Mouse (Mus musculus) kidney, embryonic 14.5 days (tissue): ENCODE results near the gene Lefty2. TPM values are rescaled to one million over a fixed set of nuclear protein-coding genes. Genes with fewer than 3 reads are reported as not detected.

Source experiments
- ATAC-seq: fragments of 200-750 bp; cut with Nextera tagmentation; 2 replicates; pipeline ENCODE4 v1.8.0; 2017; ENCODE audit warnings: moderate number of reproducible peaks, mild to moderate bottlenecking, moderate TSS enrichment, moderate library complexity; ENCODE audit not compliant: low FRiP score, low TSS enrichment
- H3K27ac ChIP-seq: fragments of 300-500 bp; sonication (generic); 2 replicates; pipeline ENCODE4 v1.5.1; 2014; ENCODE audit warnings: low read depth, mild to moderate bottlenecking, low read length, moderate library complexity, mixed read lengths
- H3K27me3 ChIP-seq: fragments of 300-500 bp; sonication (generic); 2 replicates; pipeline ENCODE4 v1.6.1; 2014; ENCODE audit warnings: mild to moderate bottlenecking, low read length; ENCODE audit not compliant: control insufficient read depth, insufficient read depth
- H3K36me3 ChIP-seq: fragments of 300-500 bp; sonication (generic); 2 replicates; pipeline ENCODE4 v1.6.1; 2014; ENCODE audit warnings: low read length, mixed read lengths; ENCODE audit not compliant: control insufficient read depth, insufficient read depth
- H3K4me1 ChIP-seq: fragments of 300-500 bp; sonication (generic); 2 replicates; pipeline ENCODE4 v1.6.1; 2014; ENCODE audit warnings: low read length, mixed read lengths; ENCODE audit not compliant: control insufficient read depth, insufficient read depth
- H3K4me2 ChIP-seq: fragments of 300-500 bp; sonication (generic); replicated peaks from 2 replicates; pipeline ENCODE4 v1.6.1; 2014; ENCODE audit warnings: low read depth, mild to moderate bottlenecking, low read length
- H3K4me3 ChIP-seq: fragments of 300-500 bp; sonication (generic); 2 replicates; pipeline ENCODE4 v1.5.1; 2014; ENCODE audit warnings: mild to moderate bottlenecking, low read length
- H3K9ac ChIP-seq: fragments of 300-500 bp; sonication (generic); 2 replicates; pipeline ENCODE4 v1.6.1; 2014; ENCODE audit warnings: low read depth, mild to moderate bottlenecking, low read length, moderate library complexity
- H3K9me3 ChIP-seq: fragments of 300-500 bp; sonication (generic); 2 replicates; pipeline ENCODE4 v1.6.1; 2016; ENCODE audit warnings: low read length; ENCODE audit not compliant: control insufficient read depth
- WGBS: fragments of 180-500 bp; shearing (Covaris S2); extraction: QIAGEN DNeasy Blood & Tissue Kit; methylation state at CpG from one replicate; pipeline ENCODE4 v1.1.7; 2014; 5-methylcytosine and 5-hydroxymethylcytosine counted together
- polyA plus RNA-seq: library from polyadenylated mRNA; unstranded; fragments of >200 nt; fragmentation: Nextera tagmentation; extraction: Ambion mirVana; gene quantifications from 2 replicates; pipeline ENCODE4 v1.2.1, GENCODE M21; 2014

The Lefty2 gene
- polyA plus RNA-seq, 1 experiment from 2014 or later = not detected

DNA sequence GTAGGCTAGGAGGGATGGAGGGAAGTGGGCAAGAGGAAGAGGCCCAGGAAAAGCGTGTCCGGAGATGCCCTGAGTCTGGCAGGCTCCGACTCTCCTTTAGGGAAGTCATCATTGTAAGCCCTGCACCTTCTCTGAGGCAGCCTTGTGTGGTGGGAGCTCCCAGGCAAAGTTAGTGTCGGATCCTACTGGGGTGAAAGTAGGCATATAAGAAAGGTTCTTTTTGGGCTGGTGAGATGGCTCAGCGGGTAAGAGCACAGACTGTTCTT is 11.8 kb downstream of the Lefty2 start:
- peak overlapping the region; percentile 81; the same call in 1 of the 2 replicates for H3K27ac ChIP-seq
- H3K4me3 ChIP-seq = peak overlapping the region; percentile 96
- no peaks in the 10 kb centered on the region for H3K9me3 ChIP-seq
- H3K4me2 ChIP-seq = peak overlapping the region; percentile 81
- 7% methylated on average over 5 of the region's 5 CpGs for WGBS
- peaks cover 27% of the 10 kb centered on the region for H3K36me3 ChIP-seq
- H3K27me3 ChIP-seq = no peaks in the 10 kb centered on the region
- no peak for ATAC-seq
- H3K4me1 ChIP-seq = peaks cover 8% of the 10 kb centered on the region; the same call in 1 of the 2 replicates
- H3K9ac ChIP-seq = peak overlapping the region; percentile 92

GRCm38 (mm10) chr1:180905307-180905706 is 12.4 kb downstream of the Lefty2 start:
- Histone ChIP-seq H3K27me3 (no peaks in the 10 kb centered on the region), H3K27ac (no peak overlapping the region), H3K9me3 (no peaks in the 10 kb centered on the region), H3K4me3 (peak overlapping the region; percentile 96), H3K4me2 (peak overlapping the region; percentile 81), H3K9ac (peak overlapping the region; percentile 92), H3K4me1 (peaks cover 8% of the 10 kb centered on the region; the same call in 1 of the 2 replicates), H3K36me3 (peaks cover 27% of the 10 kb centered on the region)
- 74% methylated on average over 6 of the region's 6 CpGs for WGBS
- no peak for ATAC-seq

DNA sequence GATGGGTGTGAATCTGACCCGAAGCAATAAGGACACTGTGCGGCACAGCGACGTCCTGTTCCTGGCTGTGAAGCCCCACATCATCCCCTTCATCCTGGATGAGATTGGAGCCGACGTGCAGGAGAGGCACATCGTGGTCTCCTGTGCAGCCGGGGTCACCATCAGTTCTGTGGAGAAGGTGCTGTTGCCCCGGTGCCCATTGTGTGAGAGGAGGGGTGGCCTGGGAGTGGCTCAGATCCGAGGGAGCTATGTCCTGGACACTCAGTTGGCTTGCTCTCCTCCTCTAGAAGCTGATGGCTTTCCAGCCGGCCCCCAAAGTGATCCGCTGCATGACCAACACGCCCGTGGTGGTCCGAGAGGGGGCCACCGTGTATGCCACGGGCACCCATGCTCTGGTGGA is 13.0 kb downstream of the Lefty2 start:
- H3K27ac ChIP-seq = no peak overlapping the region
- H3K9ac ChIP-seq = no peak overlapping the region
- no peak for ATAC-seq
- WGBS = 95% methylated on average over 17 of the region's 17 CpGs
- H3K4me3 ChIP-seq = no peak overlapping the region
- no peak overlapping the region for H3K4me2 ChIP-seq
- no peaks in the 10 kb centered on the region for H3K9me3 ChIP-seq
- H3K36me3 ChIP-seq = peaks cover 27% of the 10 kb centered on the region
- H3K27me3 ChIP-seq = no peaks in the 10 kb centered on the region
- peaks cover 8% of the 10 kb centered on the region; the same call in 1 of the 2 replicates for H3K4me1 ChIP-seq

DNA sequence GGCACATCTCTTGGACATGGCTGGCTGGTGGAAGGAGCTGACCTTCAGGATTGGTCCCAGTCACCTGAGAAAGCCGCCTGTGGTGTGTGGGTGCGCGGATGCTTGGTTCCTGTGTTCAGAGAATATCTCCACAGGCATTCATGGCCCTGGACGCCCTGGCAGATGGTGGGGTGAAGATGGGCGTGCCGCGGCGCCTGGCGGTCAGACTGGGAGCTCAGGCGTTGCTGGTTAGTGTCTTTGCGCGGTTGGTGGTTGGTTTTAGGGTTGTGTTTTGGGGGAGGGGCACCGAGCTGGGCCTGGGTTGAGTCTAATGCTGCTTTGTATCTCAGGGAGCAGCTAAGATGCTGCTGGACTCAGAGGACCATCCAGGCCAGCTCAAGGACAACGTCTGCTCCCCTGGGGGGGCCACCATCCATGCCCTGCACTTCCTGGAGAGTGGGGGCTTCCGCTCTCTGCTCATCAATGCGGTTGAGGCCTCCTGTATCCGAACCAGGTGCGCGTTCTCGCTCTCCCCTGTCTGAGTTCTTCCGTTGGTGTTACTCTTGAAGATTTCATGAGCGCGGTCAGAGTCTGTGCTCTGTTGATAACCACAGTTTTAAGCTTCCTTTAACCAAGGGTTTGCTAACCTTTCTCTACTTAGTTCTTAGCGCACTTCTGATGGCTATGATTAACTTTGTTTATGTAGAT is 13.7 kb downstream of the Lefty2 start:
- ATAC-seq = no peak
- Histone ChIP-seq H3K4me3 (no peak overlapping the region), H3K4me2 (no peak overlapping the region), H3K27ac (no peak overlapping the region), H3K9me3 (no peaks in the 10 kb centered on the region), H3K36me3 (peaks cover 27% of the 10 kb centered on the region), H3K9ac (no peak overlapping the region), H3K27me3 (no peaks in the 10 kb centered on the region), H3K4me1 (peaks cover 8% of the 10 kb centered on the region; the same call in 1 of the 2 replicates)
- 93% methylated on average over 24 of the region's 24 CpGs for WGBS

GRCm38 (mm10) chr1:180911138-180911537 is 18.2 kb downstream of the Lefty2 start:
- Histone ChIP-seq H3K27ac (no peak overlapping the region), H3K9me3 (no peaks in the 10 kb centered on the region), H3K4me2 (no peak overlapping the region), H3K4me3 (no peak overlapping the region), H3K9ac (no peak overlapping the region), H3K4me1 (no peaks in the 10 kb centered on the region), H3K36me3 (peaks cover 23% of the 10 kb centered on the region), H3K27me3 (no peaks in the 10 kb centered on the region)
- no peak for ATAC-seq
- WGBS = 47% methylated on average over 8 of the region's 8 CpGs

GRCm38 (mm10) chr1:180911653-180912287 is 18.9 kb downstream of the Lefty2 start:
- no peak overlapping the region for H3K27ac ChIP-seq
- H3K9ac ChIP-seq = no peak overlapping the region
- H3K4me2 ChIP-seq = no peak overlapping the region
- no peaks in the 10 kb centered on the region for H3K4me1 ChIP-seq
- H3K27me3 ChIP-seq = no peaks in the 10 kb centered on the region
- H3K36me3 ChIP-seq = peaks cover 16% of the 10 kb centered on the region
- H3K9me3 ChIP-seq = no peaks in the 10 kb centered on the region
- H3K4me3 ChIP-seq = no peak overlapping the region
- 44% methylated on average over 20 of the region's 20 CpGs for WGBS
- no peak for ATAC-seq

GRCm38 (mm10) chr1:180912792-180913191 is 19.9 kb downstream of the Lefty2 start:
- Histone ChIP-seq H3K9ac (no peak overlapping the region), H3K27ac (no peak overlapping the region), H3K4me1 (no peaks in the 10 kb centered on the region), H3K27me3 (no peaks in the 10 kb centered on the region), H3K4me2 (no peak overlapping the region), H3K4me3 (no peak overlapping the region), H3K36me3 (peaks cover 7% of the 10 kb centered on the region), H3K9me3 (no peaks in the 10 kb centered on the region)
- ATAC-seq = no peak
- WGBS = 91% methylated on average over 5 of the region's 5 CpGs

- Histone ChIP-seq H3K4me3 (no peak overlapping the region), H3K4me1 (no peaks in the 10 kb centered on the region), H3K27ac (no peak overlapping the region), H3K9ac (no peak overlapping the region), H3K4me2 (no peak overlapping the region), H3K9me3 (no peaks in the 10 kb centered on the region), H3K36me3 (no peaks in the 10 kb centered on the region), H3K27me3 (no peaks in the 10 kb centered on the region)
- no peak for ATAC-seq
- 64% methylated on average over 4 of the region's 4 CpGs for WGBS
These were observed 20.9 kb downstream of the Lefty2 start for GRCm38 (mm10) chr1:180913797-180914196.

- Histone ChIP-seq H3K9me3 (no peaks in the 10 kb centered on the region), H3K36me3 (no peaks in the 10 kb centered on the region), H3K27me3 (no peaks in the 10 kb centered on the region), H3K4me1 (no peaks in the 10 kb centered on the region), H3K27ac (no peak overlapping the region), H3K4me2 (no peak overlapping the region), H3K9ac (no peak overlapping the region), H3K4me3 (no peak overlapping the region)
- no peak for ATAC-seq
- 90% methylated on average over 11 of the region's 11 CpGs for WGBS
These were observed 23.5 kb downstream of the Lefty2 start for GRCm38 (mm10) chr1:180916425-180916824.
